Mouse (Mus musculus): Measurements from ENCODE around the gene Hesx1.

Hesx1 gene

DNA sequence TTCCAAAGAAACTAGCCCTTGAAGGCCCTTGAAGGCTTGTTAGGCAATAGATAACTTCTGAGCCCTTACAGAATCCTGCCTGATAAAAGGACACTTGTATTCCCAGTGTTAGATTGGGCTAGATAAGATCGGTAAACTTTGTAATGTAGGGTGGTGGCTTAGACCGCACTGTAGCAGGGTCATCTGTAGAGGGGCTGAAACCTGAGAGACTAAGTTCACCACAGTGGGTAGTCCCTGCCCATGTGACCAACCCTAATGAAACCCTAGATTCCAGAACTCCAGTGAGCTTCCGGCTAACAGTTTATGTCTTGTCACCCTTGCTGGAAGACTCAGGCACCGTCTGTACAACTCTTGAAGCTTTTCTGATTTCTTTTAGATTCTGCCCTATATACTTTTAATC is 19.4 kb downstream of the Hesx1 start:
- no peak for DNase-seq (ENCODE audit: low spot score in 2 of 2)

DNA sequence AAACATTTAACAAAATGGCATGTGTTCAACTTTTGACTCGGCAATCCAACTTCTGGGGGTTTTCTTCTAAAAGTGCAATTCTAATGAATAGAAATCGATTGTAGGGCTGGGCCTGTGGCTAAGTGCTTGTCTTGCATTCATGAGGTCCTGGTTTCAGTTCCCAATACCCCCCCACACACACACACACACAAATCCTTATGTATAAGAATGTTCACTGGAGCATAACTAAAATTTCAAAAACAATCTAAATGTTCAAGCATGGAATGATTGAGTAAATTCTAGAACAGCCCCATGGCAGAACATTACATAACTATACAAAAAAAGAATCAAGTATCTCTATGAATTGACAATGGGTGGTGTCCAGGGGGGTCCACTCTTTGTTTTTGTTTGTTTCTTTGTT is 23.7 kb downstream of the Hesx1 start:
- no peak for DNase-seq (ENCODE audit: low spot score in 2 of 2)

DNA sequence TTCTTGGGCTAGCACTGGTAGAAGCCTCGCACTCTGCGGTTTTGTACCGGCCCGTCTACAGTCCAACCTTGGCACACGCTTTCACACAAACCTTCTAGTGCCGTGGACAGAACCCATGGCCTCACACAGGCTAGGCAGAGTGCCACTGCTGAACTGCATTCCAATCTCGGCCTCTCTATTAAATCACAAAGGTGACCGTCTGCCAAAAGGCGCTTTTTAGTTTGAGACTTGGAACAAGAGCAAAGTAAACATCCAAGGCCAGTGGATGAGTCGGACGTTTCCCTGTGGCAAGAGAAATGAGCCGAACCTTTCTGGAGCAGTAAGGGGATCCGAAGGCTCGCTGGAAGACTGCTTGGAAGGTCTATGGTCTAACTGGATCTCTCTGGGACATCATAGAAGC is 25.6 kb downstream of the Hesx1 start:
- no peak for DNase-seq (ENCODE audit: low spot score in 2 of 2)

DNA sequence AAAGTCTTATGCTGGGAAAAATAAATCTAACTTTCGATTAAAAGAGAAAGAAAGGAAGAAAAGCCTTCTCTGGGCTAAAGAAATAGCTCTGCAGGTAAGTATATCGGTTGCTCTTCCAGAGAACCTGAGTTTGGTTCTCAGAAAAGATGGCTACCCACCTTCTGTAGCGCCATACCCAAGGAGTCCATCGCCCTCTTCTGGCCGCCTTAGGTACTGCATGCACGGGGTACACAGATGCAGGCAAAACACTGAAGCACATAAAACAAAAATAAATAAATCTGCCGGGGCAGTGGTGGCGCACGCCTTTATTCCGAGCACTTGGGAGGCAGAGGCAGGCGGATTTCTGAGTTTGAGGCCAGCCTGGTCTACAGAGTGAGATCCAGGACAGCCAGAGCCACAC is 28.7 kb downstream of the Hesx1 start:
- DNase-seq (ENCODE audit: low spot score in 2 of 2) = no peak

DNA sequence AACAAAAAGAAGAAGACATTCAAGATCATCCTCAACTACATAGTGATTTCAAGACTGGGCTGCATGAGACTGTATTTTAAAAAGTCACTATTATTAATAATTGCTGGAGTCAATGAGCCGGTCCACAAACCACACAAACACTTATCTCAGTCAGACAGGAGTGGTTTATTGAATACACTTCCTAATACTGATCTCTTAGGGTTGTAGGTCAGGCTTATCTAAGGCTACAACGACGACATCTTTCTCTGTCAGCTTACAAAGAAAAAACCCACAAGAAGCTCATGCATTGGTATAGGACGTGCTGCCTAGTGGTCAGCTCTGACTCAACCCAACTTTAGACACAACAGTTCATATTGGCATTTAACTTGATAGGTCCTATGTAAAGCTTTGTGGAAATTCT is 30.4 kb downstream of the Hesx1 start:
- no peak for DNase-seq (ENCODE audit: low spot score in 2 of 2)

DNA sequence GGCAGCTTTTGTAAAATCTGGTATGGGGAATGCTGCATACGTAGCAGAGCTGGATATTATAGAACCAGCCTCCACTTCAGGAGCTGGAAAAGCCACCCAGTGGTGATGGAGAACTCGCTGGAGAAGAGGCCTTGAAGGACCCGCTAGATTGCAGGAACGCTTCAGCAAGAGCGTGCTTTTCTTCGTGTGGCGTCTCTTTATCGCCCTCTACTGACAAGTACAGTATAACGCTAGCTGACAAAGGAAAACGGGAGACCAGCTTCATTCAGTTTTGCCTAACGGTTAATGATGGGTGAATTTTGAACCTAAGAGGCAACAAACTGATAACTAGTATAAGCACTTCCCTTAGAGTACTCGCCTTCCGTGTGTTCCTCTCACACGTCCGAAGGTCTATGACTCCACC is 35.6 kb downstream of the Hesx1 start:
- no peak for DNase-seq (ENCODE audit: low spot score in 2 of 2)

DNA sequence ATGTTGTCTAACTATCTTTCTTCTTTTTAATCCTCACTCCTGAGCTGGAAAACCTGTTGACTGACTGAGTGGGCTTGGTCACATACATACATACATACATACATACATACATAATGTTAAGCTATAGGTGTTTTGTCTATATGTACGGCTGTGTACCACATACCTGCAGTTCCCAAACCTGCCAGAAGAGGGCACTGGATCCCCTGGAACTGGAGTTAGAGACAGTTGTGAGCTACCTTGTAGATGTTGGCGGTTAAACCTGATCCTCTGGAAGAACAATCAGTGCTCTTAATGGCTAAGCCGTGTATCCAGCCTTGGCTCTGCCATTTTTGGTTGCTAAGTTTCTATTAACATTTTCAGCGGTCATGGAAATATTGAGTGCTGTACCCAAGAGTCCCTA is 36.9 kb downstream of the Hesx1 start:
- DNase-seq (ENCODE audit: low spot score in 2 of 2) = peak; percentile 49 to 60

DNA sequence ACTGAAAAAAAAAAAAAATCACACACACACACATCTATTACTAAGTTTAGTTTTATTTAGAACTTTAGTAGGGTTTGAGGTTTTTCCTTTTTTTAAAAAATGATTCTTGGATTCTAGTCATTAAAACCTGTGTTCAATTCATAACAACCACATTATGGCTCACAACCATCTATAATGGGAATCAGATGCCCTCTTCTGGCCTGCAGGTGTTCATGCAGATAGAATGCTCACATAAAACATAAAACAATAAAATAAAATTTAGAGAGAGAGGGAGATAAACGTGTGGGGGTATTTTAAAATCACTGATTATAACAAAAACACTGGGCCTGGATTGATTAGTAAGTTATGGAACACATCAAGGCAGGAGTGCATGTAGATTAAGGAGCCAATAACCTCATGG is 43.3 kb downstream of the Hesx1 start:
- no peak for DNase-seq (ENCODE audit: low spot score in 2 of 2)

DNA sequence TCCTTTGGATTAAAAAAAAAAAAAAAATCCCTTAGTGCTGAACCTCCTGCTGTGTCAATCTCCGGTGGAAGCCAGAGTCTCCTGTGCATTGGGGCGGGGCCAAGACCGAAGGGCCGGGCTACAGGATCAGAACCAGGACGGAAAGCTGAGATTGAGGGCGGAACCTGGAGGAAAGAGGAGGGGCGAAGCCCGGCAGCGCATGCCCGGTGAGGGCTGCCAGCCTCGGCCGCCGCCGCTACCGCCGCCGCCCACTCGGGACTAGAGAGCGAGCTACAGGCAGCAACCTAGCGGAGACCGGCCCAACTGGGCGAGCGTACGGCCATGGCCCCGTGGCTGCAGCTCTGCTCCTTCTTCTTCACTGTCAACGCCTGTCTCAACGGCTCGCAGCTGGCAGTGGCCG is 44.6 kb downstream of the Hesx1 start, which contains the start of gene Il17rd:
Gene Il17rd, plus strand, starts transcription at position 159 of the 400 bp plus-strand sequence.
- DNase-seq (ENCODE audit: low spot score in 2 of 2) = peak; percentile 57 to 76

DNA sequence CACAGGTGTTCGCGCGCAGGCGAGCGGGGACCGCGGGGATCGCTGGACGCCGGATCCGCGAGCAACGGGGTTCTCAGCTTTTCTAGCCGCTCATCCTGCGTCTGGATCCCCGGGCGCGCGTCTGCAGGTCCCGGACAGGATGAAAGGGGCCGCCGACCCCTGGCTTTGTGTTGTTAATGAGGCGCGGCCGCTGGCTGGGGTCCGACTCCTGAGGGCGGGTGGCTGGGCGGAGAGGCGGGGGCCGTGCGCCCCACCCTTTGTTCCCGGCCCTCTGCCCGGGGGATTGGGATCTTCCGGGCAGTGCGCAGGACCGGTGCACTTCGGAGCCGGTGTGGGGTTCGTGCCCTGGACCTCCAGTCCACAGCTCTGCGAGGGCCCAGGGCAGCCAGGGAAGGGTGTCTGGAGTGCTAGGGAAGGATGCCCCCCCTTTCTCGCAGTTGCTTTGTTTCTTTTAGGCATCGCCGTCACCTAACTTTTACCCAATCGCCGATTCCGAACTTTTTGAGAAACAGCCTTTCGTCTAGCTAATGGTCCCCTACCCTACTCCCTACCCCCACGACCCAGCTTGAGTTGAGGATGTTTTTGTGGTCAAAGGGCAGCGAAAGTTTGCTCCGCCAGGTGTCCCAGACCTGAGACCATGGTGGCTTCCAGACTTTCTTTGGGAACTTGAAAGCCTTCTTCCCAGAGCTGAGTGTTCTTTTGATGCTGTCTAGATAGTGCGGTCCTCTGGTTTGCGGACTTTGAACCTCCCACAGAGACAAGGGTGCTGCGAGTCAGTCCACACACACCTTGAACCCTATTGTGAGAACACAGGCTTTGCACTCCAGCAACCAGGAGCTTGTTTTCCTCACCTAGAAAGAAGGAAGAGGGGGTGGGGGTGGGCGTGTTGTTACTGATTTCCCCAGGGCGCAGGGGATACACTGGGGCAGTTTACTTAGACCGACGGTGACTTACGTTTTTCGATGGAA is 45.3 kb downstream of the Hesx1 start:
- DNase-seq (ENCODE audit: low spot score in 2 of 2) = no peak

DNA sequence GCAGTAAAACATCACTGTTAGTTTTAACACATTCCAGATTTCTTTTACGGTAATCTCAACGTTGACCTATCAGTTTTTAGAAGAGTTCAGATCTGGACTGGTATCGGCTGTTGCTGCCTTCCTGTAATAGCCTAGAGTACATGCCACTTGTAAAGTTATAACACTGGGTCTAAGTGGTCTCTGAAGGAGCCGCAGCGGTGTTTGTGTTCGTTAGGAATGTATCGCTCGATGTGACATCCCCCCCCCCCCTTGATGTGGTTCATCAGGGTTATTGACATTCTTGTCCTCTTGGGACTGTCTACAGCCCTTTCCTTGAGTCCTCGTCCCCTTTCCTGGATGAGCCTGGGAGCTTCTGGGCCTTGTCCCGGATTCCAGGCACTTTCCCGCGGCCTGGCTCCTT is 46.2 kb downstream of the Hesx1 start:
- no peak for DNase-seq (ENCODE audit: low spot score in 2 of 2)

DNA sequence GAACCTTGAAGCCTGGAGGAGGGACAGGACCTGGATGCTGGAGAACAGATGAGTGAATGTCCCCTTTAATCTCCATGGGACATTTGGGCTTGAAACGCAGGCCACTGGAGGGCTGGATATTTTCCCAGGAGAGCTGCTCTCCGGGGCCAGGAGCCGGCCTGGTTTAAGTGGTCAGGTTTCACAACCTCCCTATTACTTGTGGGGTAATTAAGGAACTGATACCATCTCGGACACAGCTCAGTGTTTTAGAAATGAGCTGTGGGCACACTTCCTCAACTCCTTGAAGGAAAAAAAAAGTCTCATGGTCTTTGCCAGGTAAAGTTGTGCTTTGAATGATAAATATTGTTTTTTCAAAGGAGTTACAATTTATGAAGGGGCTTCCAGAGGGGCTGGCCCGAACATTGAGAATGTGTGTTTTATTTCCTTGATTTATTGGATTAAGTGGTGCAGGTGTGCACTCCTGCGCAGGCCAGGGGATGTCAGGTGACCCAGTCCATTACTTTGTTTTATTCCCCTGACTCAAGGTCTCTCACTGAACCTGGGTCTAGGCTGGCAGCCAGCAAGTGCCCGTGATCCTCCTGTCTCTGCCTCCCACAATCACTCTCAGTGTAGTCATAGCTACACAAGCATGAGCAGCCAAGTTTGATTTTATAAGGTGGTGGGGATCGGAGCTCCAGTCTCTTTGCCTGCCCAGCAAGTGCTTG is 48.2 kb downstream of the Hesx1 start:
- no peak for DNase-seq (ENCODE audit: low spot score in 2 of 2)

DNA sequence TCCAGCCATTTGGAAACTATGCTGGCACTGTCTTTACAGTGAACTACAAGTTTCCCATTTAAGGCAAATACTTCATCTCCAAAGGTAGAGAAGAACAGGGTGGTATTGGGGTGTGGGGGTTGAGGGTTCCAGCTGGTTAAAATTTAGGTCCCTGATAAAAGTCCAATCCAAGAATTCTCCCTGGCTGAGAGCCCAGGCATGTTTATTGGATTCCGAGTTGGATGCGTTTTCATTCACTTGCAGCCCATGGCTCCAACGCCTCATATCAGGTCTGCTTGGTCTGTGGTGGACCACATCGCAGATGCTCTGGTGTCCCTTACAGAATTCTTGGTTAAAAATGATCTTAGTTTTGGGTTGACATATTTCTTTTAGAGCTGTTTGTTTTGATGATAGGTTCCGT is 49.2 kb downstream of the Hesx1 start:
- no peak for DNase-seq (ENCODE audit: low spot score in 2 of 2)

DNA sequence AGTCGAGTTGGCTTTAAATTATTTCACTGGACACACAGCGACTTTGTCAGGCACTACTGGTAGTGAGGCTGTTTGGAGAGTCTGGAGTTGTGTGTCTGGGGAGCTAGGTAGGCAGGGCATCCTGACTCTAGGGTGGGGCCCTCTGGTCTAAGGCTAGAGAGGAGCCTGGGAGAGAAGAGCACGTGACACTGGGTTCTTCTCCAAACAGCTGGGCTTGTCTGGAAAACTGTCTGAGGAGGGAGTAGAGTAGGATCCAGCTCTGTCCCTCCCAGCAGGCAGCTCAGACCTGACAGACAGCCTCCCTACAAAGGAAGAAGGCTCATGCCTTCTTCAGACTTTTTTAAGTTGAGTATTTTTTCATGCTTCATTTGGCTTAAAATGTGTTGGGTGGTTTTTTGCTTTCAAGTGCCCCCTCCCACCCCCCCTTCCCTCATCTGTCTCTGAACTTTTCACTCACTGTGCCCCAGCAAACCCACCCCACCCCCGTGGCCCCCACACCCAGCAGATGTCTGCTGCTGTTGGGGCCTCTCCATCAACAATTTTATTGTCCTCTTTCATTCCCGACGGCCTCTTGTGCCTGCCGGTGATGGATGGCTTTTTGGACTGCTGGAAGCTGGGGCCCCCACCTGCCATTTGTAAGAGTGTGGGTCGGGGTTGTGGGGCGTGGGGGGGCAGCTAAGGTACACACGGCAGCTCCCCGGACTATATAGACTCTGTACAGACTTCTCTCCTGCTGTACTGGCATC is 50.2 kb downstream of the Hesx1 start:
- no peak for DNase-seq (ENCODE audit: low spot score in 2 of 2)

DNA sequence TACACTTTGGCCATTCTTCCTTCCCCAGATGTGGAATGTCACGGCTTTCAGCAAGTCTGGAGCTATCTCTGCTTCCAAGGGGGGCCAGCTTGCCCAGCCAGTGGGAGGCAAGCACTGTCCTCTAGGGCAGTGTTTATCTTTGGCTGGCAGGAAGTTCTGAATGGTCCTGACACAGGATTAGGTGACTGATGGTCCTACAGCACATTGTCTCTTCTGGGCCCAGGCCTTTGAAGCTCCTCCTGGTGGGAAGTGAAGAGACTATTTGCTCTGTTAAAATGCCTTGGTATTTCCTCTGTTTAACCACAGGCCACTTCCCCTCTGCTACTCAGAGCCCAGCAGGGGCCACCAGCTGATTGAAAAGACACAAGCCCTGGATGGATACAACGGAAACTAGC is 50.7 kb downstream of the Hesx1 start:
- no peak for DNase-seq (ENCODE audit: low spot score in 2 of 2)

DNA sequence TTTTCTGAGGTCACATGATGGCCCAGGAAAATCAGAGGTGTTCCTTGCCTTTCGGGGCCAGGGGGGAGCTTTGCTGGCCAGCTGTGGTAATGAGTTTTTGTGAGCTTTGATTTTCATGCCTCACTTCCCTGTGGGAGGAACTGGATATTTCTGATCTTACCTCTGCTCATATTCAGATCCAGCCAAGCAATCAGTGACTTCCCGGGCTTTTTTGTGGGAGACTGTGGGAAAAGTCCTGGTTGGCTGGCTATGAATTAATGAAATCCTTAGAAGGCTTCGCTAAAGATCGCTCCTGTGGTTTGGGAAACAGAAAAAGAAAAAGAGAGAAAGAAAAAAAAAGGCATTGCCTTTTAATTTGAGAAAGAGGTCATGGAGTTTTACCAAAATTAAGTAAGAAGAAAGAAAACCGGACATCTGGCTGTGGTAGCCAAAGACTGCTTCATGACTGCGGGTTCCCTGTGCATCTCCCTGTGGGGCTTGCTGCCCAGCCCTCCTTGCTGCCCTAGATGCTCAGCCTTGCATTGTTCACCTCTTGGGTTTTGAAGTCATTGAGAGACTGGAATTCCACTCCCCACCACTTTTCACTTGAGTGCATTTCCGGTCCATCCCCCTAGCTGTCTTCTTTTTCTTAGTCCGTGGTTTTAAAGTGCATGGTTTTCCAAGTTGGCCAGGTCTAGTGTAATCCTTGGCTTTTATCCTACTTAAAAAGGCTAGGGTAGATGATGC is 54.2 kb downstream of the Hesx1 start:
- DNase-seq (ENCODE audit: low spot score in 2 of 2) = no peak

DNA sequence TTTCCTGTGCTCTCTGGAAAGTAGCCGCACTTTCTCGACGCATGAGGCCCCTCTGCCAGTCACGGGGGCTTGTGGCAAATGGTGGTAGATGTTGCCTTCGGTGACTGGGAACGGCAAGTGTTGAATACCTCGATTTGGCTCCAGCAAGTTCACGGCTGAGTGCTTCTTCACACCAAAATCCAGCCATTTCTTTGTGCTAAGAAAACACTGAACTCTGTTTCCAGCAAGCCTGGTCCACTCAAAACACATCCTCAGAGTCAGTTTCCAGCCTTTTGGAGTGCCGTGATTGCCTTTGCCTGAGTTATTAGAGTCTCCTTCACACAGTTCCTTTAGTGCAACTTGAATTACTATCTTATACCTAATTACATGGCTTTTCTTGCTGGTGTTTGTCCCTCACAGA is 55.8 kb downstream of the Hesx1 start:
- DNase-seq (ENCODE audit: low spot score in 2 of 2) = no peak

DNA sequence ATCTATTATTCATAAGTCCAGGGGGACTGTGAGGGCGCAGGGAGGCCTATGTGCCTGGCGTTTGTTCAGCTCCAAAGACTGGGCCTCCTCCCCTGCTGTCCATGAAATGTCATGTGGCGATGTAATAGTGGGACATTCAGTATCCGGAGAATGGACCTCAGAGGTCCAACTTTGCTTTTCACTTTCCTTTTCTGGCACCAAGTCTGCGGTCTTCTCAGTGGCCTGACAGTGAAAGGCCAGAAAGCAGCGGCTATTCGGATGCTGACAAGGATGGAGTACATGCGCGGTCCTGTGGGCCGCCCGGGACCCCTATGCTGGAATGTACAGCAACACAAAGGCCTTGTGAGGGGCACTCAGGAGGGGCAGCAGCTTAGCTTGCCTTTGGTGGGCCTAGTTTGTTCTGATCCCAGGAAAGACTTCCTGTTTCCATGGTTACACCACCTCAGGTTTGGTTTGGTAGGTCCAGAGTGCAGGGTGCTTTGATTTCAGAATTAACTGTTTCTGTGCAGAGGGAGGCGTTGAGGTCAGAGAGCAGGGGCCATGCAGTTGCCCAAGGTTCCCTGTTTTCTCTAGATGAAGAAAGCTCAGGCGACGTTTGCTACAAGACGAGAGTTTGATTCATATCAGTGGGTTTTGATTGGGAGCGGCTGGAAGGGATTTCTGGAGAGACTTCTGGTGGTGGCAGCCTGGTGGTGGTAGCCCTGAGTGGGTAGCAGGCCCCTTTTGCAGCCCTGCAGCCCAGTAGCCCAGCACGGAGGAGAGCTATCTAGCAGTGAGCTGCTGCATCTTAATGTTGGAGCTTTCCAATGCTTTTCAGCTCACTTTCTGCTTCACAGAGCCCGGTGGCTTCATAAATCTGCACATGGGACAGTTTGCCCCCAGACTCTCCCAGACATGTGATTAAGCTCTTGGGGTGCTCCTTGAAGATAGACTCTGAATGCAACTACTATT is 56.6 kb downstream of the Hesx1 start:
- DNase-seq (ENCODE audit: low spot score in 2 of 2) = no peak

DNA sequence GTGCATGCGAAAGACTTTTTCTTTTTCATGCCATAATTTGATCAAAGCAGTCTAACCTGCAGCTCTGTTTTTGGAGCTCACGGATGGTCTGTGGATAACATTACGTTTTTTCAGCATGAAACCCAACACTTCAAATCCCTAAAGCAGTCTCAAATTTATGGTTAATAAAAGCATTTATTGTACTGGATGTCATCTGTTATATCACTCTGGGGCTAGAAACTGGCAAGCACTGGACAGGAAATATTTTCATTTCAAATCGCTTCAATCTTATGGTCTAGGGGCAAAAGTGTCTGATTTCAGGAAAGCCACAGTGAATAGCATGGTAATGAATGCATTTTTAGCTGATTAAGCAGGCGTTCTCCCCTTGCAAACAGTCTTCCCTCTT is 57.3 kb downstream of the Hesx1 start:
- DNase-seq (ENCODE audit: low spot score in 2 of 2) = no peak

Data from frontal cortex, postnatal 25 days (tissue).